Mouse (Mus musculus) kidney, adult 18-20 months (tissue): ENCODE results near the gene Mrps18a.

Source experiments
- DNase-seq: peaks from one replicate; pipeline ENCODE4 v3.0.0; 2021

Gene Mrps18a

GRCm38 (mm10) chr17:46152847-46153782 lies 42.3 kb downstream of the Mrps18a start, which contains the start of gene Mad2l1bp:
TSS of gene Mad2l1bp (minus strand) at chr17:46153553.
- peak; percentile 89 for DNase-seq

- no peak for DNase-seq
Measured at GRCm38 (mm10) chr17:46154336-46154735, 43.5 kb downstream of the Mrps18a start.

GRCm38 (mm10) chr17:46156680-46157079 lies 45.9 kb downstream of the Mrps18a start:
- no peak for DNase-seq

- no peak for DNase-seq
Measured at GRCm38 (mm10) chr17:46157131-46157530, 46.3 kb downstream of the Mrps18a start.

GRCm38 (mm10) chr17:46159236-46159635 lies 48.5 kb downstream of the Mrps18a start:
- DNase-seq: no peak

GRCm38 (mm10) chr17:46160090-46160662 lies 49.4 kb downstream of the Mrps18a start:
- peak; percentile 96 for DNase-seq

GRCm38 (mm10) chr17:46160686-46161085 lies 49.9 kb downstream of the Mrps18a start, which contains the start of gene Gtpbp2:
TSS of gene Gtpbp2 (plus strand) at chr17:46161032.
- DNase-seq: peak; percentile 95

GRCm38 (mm10) chr17:46161179-46161578 lies 50.4 kb downstream of the Mrps18a start:
- DNase-seq: no peak

- no peak for DNase-seq
Measured at GRCm38 (mm10) chr17:46161710-46162109, 50.9 kb downstream of the Mrps18a start.

GRCm38 (mm10) chr17:46162551-46162950 lies 51.8 kb downstream of the Mrps18a start:
- no peak for DNase-seq

GRCm38 (mm10) chr17:46162951-46163421 lies 52.2 kb downstream of the Mrps18a start:
- DNase-seq: peak; percentile 37

GRCm38 (mm10) chr17:46164301-46164700 lies 53.5 kb downstream of the Mrps18a start:
- DNase-seq: no peak

- DNase-seq: no peak
Measured at GRCm38 (mm10) chr17:46164791-46165190, 54.0 kb downstream of the Mrps18a start.

- no peak for DNase-seq
Measured at GRCm38 (mm10) chr17:46165460-46165859, 54.7 kb downstream of the Mrps18a start.

- no peak for DNase-seq
Measured at GRCm38 (mm10) chr17:46166270-46166669, 55.5 kb downstream of the Mrps18a start.

- DNase-seq: no peak
Measured at GRCm38 (mm10) chr17:46167014-46167413, 56.2 kb downstream of the Mrps18a start.

GRCm38 (mm10) chr17:46168318-46168717 lies 57.5 kb downstream of the Mrps18a start:
- no peak for DNase-seq

- no peak for DNase-seq
Measured at GRCm38 (mm10) chr17:46168768-46169167, 58.0 kb downstream of the Mrps18a start.

- no peak for DNase-seq
Measured at GRCm38 (mm10) chr17:46170538-46170937, 59.8 kb downstream of the Mrps18a start.
